Mouse (Mus musculus) testis, adult 2 months (tissue): ENCODE data around the gene Cep164.

Source experiments
- CTCF ChIP-seq: fragments of 200-500 bp; IDR thresholded peaks from 2 replicates; pipeline ENCODE4 v1.5.1; 2012; ENCODE audit warnings: low read depth, mild to moderate bottlenecking, inconsistent platforms, low read length, moderate library complexity; ENCODE audit not compliant: control insufficient read depth, insufficient read depth, insufficient replicate concordance
- POLR2A ChIP-seq: fragments of 200-500 bp; IDR thresholded peaks from 2 replicates; pipeline ENCODE4 v1.6.1; 2012; ENCODE audit warnings: low read depth, mild to moderate bottlenecking, inconsistent platforms, low read length, moderate library complexity; ENCODE audit not compliant: control insufficient read depth

- no peak for TF ChIP-seq CTCF
- TF ChIP-seq POLR2A, result no peak
Measured at GRCm38 (mm10) chr9:45832898-45833297, 4.4 kb upstream of the Cep164 start.
